Mouse (Mus musculus) bone marrow macrophage, adult 2 months (primary cell): ENCODE measurements around the gene Slc2a12.

ENCODE experiments used
- CTCF ChIP-seq: IDR thresholded peaks from 2 replicates; pipeline ENCODE4 v1.5.1; 2012; ENCODE audit warnings: low read depth, mild to moderate bottlenecking, low read length, moderate library complexity
- POLR2A ChIP-seq: IDR thresholded peaks from 2 replicates; pipeline ENCODE4 v1.6.1; 2012; ENCODE audit warnings: mild to moderate bottlenecking, low read depth, low read length, borderline replicate concordance

GRCm38 (mm10) chr10:22714520-22714919, 69.7 kb downstream of the Slc2a12 start:
- peak; percentile 73 for TF ChIP-seq CTCF
- TF ChIP-seq POLR2A = no peak
